Mouse (Mus musculus) CD4-positive, CD25-positive, alpha-beta regulatory T cell, adult 9 weeks (primary cell): Measurements from ENCODE around the gene Rhox2h. TPM values are rescaled to one million over a fixed set of nuclear protein-coding genes. Genes with fewer than 3 reads are reported as not detected.

Experiments used
- polyA plus RNA-seq: library from polyadenylated mRNA; unstranded; fragments of 100-300 nt; shearing (Covaris generic); gene quantifications from one replicate; pipeline ENCODE4 v1.2.1, GENCODE M21; 2017

Rhox2h gene
- not detected for polyA plus RNA-seq

DNA sequence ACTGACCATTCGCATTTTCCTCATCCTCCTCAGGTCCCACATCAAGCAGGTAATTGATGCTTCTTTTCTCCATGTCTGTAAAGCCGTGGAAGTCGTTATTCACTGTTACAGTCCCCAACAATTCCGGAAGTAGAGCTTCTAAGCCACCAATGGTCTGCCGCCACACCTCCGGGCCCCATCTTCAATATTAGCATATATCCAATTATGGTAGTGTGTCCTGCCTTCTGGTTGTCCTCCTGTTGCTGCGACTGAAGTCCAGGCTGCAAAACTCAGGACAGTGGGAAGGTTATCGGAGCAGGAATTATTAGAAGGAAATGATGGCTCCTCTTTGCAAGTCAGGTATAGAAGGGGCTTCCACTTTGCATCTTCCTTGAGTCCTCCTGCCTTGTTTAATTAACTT, at the start of gene Rhox2h:
Gene Rhox2h, minus strand, starts transcription at position 101 of the 400 bp plus-strand sequence.

DNA sequence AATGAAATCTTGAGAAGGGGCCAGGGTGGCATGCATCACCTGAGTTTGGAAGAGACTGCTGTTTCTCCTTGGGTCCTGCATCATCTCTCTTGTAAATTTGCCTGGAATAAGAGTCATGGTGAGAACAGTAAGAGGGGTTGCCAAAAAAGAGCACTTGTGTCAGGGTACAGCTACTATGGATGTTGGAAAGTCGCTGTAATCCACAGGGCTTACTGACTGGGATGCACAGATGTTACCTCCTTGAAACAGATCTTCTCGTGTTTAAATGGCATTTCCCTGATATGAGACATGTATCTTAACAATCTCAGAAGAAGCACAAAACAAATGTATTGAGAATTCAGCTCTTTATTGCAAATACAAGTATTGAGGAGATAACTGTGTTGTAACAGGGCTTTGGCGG, 4.4 kb downstream of the Rhox2h start, which contains the start of gene Rhox3h:
Gene Rhox3h, minus strand, starts transcription at position 101 of the 400 bp plus-strand sequence.

DNA sequence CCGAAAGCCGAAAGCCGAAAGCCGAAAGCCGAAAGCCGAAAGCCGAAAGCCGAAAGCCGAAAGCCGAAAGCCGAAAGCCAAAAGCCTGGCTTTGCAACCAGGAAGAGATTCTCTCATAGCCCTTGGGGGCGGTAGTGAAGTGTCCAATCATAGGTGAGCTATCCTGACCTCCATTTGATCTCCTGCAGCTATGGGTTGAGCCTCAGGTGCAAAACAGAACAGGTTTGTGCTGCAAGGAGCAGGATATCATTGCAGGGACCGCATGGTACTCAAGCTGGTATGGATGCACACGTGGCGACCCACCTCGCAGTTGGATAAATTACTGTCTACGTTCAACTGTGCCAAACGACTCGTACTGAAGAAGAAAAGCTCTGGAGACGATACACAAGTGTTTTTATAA, 21.9 kb downstream of the Rhox2h start, which contains the start of gene Rhox4g:
Gene Rhox4g, minus strand, starts transcription at position 101 of the 400 bp plus-strand sequence.

DNA sequence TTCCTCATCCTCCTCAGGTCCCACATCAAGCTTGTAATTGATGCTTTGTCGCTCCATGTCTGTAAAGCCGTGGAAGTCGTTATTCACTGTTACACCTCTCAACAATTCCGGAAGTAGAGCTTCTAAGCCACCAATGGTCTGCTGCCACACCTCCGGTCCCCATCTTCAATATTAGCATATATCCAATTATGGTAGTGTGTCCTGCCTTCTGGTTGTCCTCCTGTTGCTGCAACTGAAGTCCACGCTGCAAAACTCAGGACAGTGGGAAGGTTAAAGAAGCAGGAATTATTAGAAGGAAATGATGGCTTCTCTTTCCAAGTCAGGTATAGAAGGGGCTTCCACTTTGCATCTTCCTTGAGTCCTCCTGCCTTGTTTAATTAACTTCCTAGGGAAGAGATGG, 29.7 kb downstream of the Rhox2h start, which contains the start of gene Rhox2g:
Gene Rhox2g, minus strand, starts transcription at position 101 of the 400 bp plus-strand sequence.

DNA sequence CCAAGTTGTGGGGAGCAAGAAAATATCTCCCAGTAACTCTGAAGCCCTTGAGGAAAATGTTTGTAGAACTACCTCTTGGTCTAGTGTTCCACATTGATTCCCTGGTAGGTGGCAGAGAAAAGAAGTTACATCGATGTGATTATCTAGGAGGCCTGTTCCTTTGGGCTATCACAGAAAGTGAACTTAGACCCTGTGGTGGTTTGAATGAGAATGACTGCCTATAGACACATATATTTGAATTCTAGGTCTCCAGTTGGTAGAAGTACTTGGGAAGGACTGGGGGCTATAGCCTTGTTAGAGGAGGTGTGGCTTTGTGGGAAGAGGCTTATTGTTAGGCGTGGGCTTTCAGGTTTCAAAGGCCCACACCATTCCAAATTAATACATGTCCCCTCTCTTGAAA, 44.6 kb downstream of the Rhox2h start, which contains the start of gene Rhox3g:
Gene Rhox3g, minus strand, starts transcription at position 101 of the 400 bp plus-strand sequence.

Other genes starting within 250 kb of the Rhox2h start
- gene Rhox4b, start 240.8 kb downstream of the Rhox2h start, polyA plus RNA-seq, result not detected
- not detected for gene Rhox2c, start 219.6 kb downstream of the Rhox2h start, polyA plus RNA-seq
- gene Rhox3c, start 214.7 kb downstream of the Rhox2h start, polyA plus RNA-seq, result not detected
- not detected for gene Rhox4c, start 192.9 kb downstream of the Rhox2h start, polyA plus RNA-seq
- gene Rhox2d, start 179.8 kb downstream of the Rhox2h start, polyA plus RNA-seq, result not detected
- 0.17 TPM for gene Rhox4d, start 158.9 kb downstream of the Rhox2h start, polyA plus RNA-seq
- not detected for gene Rhox2e, start 142.8 kb downstream of the Rhox2h start, polyA plus RNA-seq
- not detected for gene Rhox3e, start 131.3 kb downstream of the Rhox2h start, polyA plus RNA-seq
- not detected for gene Rhox4e, start 115.9 kb downstream of the Rhox2h start, polyA plus RNA-seq
- gene Rhox2f, start 101.9 kb downstream of the Rhox2h start, polyA plus RNA-seq, result not detected
- gene Rhox3f, start 92.3 kb downstream of the Rhox2h start, polyA plus RNA-seq, result not detected
- not detected for gene Rhox4f, start 65.6 kb downstream of the Rhox2h start, polyA plus RNA-seq
- gene Rhox3g, start 44.7 kb downstream of the Rhox2h start, polyA plus RNA-seq, result not detected
- not detected for gene Rhox2g, start 29.8 kb downstream of the Rhox2h start, polyA plus RNA-seq
- not detected for gene Rhox4g, start 21.9 kb downstream of the Rhox2h start, polyA plus RNA-seq
- gene Rhox3h, start 4.5 kb downstream of the Rhox2h start, polyA plus RNA-seq, result not detected
- gene Rhox5, start 131.6 kb upstream of the Rhox2h start, polyA plus RNA-seq, result not detected
- gene Rhox6, start 153.6 kb upstream of the Rhox2h start, polyA plus RNA-seq, result not detected
- gene Rhox7a, start 158.4 kb upstream of the Rhox2h start, polyA plus RNA-seq, result not detected
- not detected for gene Rhox8, start 205.7 kb upstream of the Rhox2h start, polyA plus RNA-seq
- not detected for gene Rhox7b, start 224.0 kb upstream of the Rhox2h start, polyA plus RNA-seq
- gene Rhox9, start 228.5 kb upstream of the Rhox2h start, polyA plus RNA-seq, result not detected